Mouse (Mus musculus) ES-Bruce4 (cell line): ENCODE data around the gene Arl5b. TPM values are rescaled to one million over a fixed set of nuclear protein-coding genes. Genes with fewer than 3 reads are reported as not detected.

Experiments
- H3K27ac ChIP-seq: 2 replicates; pipeline ENCODE4 v1.5.1; 2012; ENCODE audit warnings: low read length, inconsistent platforms; ENCODE audit not compliant: insufficient read depth
- H3K27me3 ChIP-seq: 2 replicates; pipeline ENCODE4 v1.6.1; 2012; ENCODE audit warnings: mild to moderate bottlenecking, low read length, inconsistent platforms; ENCODE audit not compliant: control insufficient read depth, poor library complexity, insufficient read depth, severe bottlenecking
- H3K36me3 ChIP-seq: 2 replicates; pipeline ENCODE4 v1.6.1; 2012; ENCODE audit warnings: inconsistent platforms, mild to moderate bottlenecking, low read length, moderate library complexity; ENCODE audit not compliant: control insufficient read depth, poor library complexity, insufficient read depth, severe bottlenecking
- H3K4me1 ChIP-seq: one replicate; pipeline ENCODE4 v1.8.1; 2011; ENCODE audit warnings: low read length; ENCODE audit not compliant: control insufficient read depth, insufficient read depth
- H3K4me3 ChIP-seq: 2 replicates; pipeline ENCODE4 v1.5.1; 2011; ENCODE audit warnings: low read depth, mild to moderate bottlenecking, low read length
- H3K9ac ChIP-seq: 2 replicates; pipeline ENCODE4 v1.6.1; 2012; ENCODE audit warnings: low read depth, mild to moderate bottlenecking, inconsistent platforms; ENCODE audit not compliant: poor library complexity, severe bottlenecking
- H3K9me3 ChIP-seq: replicated peaks from 2 replicates; pipeline ENCODE4 v1.6.1; 2012; ENCODE audit warnings: mild to moderate bottlenecking, low read length, inconsistent platforms; ENCODE audit not compliant: control insufficient read depth, poor library complexity, insufficient read depth, severe bottlenecking
- CTCF ChIP-seq: IDR thresholded peaks from one replicate; pipeline ENCODE4 v1.8.1; 2011; ENCODE audit warnings: low read depth, low read length
- EP300 ChIP-seq: IDR thresholded peaks from 2 replicates; pipeline ENCODE4 v1.6.1; 2011; ENCODE audit warnings: low read depth, low read length; ENCODE audit not compliant: insufficient read depth
- POLR2A ChIP-seq: IDR thresholded peaks from one replicate; pipeline ENCODE4 v1.8.1; 2011; ENCODE audit warnings: low read length; ENCODE audit not compliant: insufficient read depth
- polyA plus RNA-seq: library from polyadenylated mRNA; stranded (reverse); fragments of >200 nt; gene quantifications from 2 replicates; pipeline ENCODE4 v1.2.4, GENCODE M21; 2011; ENCODE audit warnings: low read depth; ENCODE audit not compliant: missing spikeins, insufficient read depth, insufficient read length

Arl5b gene
- polyA plus RNA-seq, 1 experiment, result 66.9 TPM

DNA sequence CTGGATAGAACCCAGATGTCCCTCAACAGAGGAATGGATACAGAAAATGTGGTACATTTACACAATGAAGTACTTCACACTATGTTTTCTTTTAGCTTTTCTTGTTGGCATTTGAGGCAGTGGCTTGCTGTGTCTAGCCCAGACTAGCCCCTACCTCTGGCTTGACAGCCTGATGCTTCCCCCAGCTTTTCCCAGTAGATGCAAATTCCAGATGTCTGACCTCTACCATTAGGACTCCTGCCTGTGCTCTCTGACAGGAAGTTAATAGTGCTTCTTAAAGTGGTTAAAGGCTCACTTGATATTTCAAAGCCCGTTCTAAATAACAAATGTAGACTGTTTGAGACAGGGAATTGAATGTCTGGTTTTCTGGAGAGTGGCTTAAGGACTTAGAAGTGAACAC is 14.6 kb downstream of the Arl5b start:
- no peaks in the 10 kb centered on the region for H3K27me3 ChIP-seq
- no peak overlapping the region for H3K4me3 ChIP-seq
- H3K9me3 ChIP-seq, result no peaks in the 10 kb centered on the region
- peaks cover 4% of the 10 kb centered on the region for H3K36me3 ChIP-seq
- TF ChIP-seq EP300 (0 out of 2 replicates have a peak, but pooled peaks have one; percentile 52), CTCF (no peak)
- H3K27ac ChIP-seq, result no peak overlapping the region
- H3K4me1 ChIP-seq, result peaks cover 4% of the 10 kb centered on the region
- H3K9ac ChIP-seq, result no peak overlapping the region

DNA sequence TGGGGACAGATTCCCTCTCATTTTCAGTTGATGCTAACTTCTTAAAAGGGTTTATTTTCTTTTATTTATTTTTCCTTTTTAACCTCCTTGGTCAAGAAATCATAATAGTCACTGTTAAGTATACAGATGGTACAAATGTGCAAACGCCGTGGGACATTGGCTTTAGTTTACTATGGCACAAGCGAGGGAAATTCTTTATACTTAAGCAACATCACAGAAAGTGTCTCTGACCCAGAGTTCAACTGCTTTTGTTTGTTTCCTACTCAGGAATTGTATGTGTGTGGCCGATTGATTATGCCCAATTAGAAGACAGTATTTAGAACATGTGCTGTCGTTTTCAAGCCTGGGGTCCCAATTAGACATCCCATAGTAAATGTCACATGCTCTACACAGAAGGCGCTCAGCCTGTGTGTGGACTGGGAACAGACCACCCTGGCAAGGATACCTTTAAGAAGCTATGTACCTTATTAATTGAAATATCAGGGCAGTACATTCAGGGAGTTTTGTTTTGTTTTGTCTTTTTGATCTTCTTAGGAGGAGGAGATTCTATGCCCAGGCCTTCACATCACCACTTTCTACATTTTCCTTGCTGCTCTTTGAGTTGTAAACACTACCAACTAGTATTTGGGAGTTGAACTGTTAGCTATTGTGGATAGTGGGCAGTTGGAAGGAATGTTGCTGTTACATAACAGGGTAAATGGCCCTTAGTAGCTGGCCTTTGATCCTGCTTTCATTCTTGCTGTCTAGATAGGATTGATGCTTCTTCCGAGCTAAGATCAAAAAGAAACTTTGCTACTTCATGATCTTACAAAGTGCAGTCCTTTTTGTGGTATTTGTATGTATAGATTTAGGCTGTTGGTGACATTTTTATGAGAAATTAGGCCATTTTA is 15.4 kb downstream of the Arl5b start:
- Histone ChIP-seq H3K9me3 (no peaks in the 10 kb centered on the region), H3K36me3 (peaks cover 4% of the 10 kb centered on the region), H3K27ac (no peak overlapping the region), H3K4me1 (peaks cover 4% of the 10 kb centered on the region), H3K27me3 (no peaks in the 10 kb centered on the region), H3K9ac (no peak overlapping the region), H3K4me3 (no peak overlapping the region)
- TF ChIP-seq POLR2A (no peak), EP300 (no peak), CTCF (no peak)

- Histone ChIP-seq H3K4me1 (peaks cover 4% of the 10 kb centered on the region), H3K9ac (no peak overlapping the region), H3K4me3 (no peak overlapping the region), H3K9me3 (no peaks in the 10 kb centered on the region), H3K27me3 (no peaks in the 10 kb centered on the region), H3K36me3 (peaks cover 7% of the 10 kb centered on the region), H3K27ac (no peak overlapping the region)
- TF ChIP-seq POLR2A, result no peak
- TF ChIP-seq CTCF, result no peak
- no peak for TF ChIP-seq EP300
These were observed 16.3 kb downstream of the Arl5b start for GRCm38 (mm10) chr2:15065447-15065846.

- Histone ChIP-seq H3K9me3 (no peaks in the 10 kb centered on the region), H3K27me3 (no peaks in the 10 kb centered on the region), H3K9ac (no peak overlapping the region), H3K36me3 (peaks cover 9% of the 10 kb centered on the region), H3K4me3 (no peak overlapping the region), H3K4me1 (peaks cover 4% of the 10 kb centered on the region), H3K27ac (no peak overlapping the region)
- no peak for TF ChIP-seq CTCF
- TF ChIP-seq POLR2A, result no peak
- TF ChIP-seq EP300, result no peak
These were observed 17.9 kb downstream of the Arl5b start for GRCm38 (mm10) chr2:15067091-15067490.

DNA sequence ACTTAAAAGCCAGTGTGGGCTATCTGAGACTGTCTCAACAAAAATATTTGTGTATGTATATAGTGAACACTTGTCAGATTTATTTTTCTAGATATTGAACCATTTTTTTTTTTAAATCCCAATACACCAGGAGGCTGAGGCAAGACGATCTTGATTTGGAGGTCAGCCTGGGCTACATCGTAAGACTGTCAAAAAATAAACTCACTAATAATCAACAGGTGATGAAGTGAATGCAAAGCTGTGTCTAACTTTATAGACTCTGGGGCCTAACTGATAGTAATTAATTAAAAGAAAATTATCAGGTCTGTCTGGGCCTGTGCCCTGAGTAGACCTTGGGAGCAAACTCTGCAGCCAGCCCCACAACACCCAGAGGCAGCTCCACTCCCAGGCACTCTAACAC is 34.5 kb downstream of the Arl5b start:
- Histone ChIP-seq H3K9me3 (no peaks in the 10 kb centered on the region), H3K4me1 (no peaks in the 10 kb centered on the region), H3K27ac (no peak overlapping the region), H3K9ac (no peak overlapping the region), H3K4me3 (no peak overlapping the region), H3K36me3 (peaks cover 2% of the 10 kb centered on the region; the same call in 1 of the 2 replicates), H3K27me3 (no peaks in the 10 kb centered on the region)
- no peak for TF ChIP-seq POLR2A
- TF ChIP-seq EP300, result no peak
- no peak for TF ChIP-seq CTCF

DNA sequence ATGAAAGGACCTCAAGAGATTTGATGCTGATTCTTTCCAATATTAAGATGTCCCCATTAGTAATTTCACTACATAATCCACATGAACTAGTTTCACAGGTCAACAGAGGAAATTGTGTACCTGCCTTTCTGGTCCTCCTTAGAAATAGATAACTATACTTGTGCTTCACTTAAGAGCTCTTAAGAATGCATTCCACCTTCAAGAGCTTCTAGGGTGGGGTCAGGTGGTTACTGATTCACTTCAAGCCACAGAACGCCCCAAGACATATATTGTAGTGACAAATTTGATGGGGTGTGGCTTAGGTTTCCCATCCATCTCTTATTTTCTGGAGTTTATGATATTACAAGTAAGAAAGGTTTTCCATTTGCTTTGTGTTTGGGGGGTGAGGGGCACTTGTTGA is 38.1 kb downstream of the Arl5b start:
- Histone ChIP-seq H3K9me3 (no peaks in the 10 kb centered on the region), H3K4me1 (no peaks in the 10 kb centered on the region)
- TF ChIP-seq CTCF (no peak), POLR2A (no peak), EP300 (no peak)

More for the DNA sequence above, 38.1 kb downstream of the Arl5b start:
- H3K9ac ChIP-seq, result no peak overlapping the region
- no peaks in the 10 kb centered on the region for H3K36me3 ChIP-seq
- no peaks in the 10 kb centered on the region for H3K27me3 ChIP-seq
- H3K27ac ChIP-seq, result no peak overlapping the region
- no peak overlapping the region for H3K4me3 ChIP-seq
